Mouse (Mus musculus): ENCODE results near the gene Igfbp3.
"Not testable (repeated sequence)": the region's sequence is repeated elsewhere in the genome, so short reads cannot be mapped to it uniquely, and the experiment has no call there.

Gene Igfbp3

GRCm38 (mm10) chr11:7213501-7214341 is at the start of gene Igfbp3:
Gene Igfbp3 (minus strand): TSS chr11:7213923.
- peak; percentile 88 for DNase-seq

GRCm38 (mm10) chr11:7250870-7251269 is 37.1 kb upstream of the Igfbp3 start:
- DNase-seq: no peak

GRCm38 (mm10) chr11:7250415-7250814 is 36.7 kb upstream of the Igfbp3 start:
- DNase-seq: no peak

- DNase-seq: no peak
These were observed 31.1 kb upstream of the Igfbp3 start for GRCm38 (mm10) chr11:7244782-7245181.

GRCm38 (mm10) chr11:7239041-7239740 is 25.5 kb upstream of the Igfbp3 start:
- DNase-seq: no peak

GRCm38 (mm10) chr11:7238546-7238945 is 24.8 kb upstream of the Igfbp3 start:
- DNase-seq: no peak

GRCm38 (mm10) chr11:7237712-7238111 is 24.0 kb upstream of the Igfbp3 start:
- no peak for DNase-seq

GRCm38 (mm10) chr11:7236751-7237150 is 23.0 kb upstream of the Igfbp3 start:
- no peak for DNase-seq

GRCm38 (mm10) chr11:7234981-7235609 is 21.4 kb upstream of the Igfbp3 start:
- DNase-seq: no peak

GRCm38 (mm10) chr11:7234436-7234835 is 20.7 kb upstream of the Igfbp3 start:
- DNase-seq: no peak

- no peak for DNase-seq
These were observed 19.6 kb upstream of the Igfbp3 start for GRCm38 (mm10) chr11:7233333-7233732.

GRCm38 (mm10) chr11:7231958-7232357 is 18.2 kb upstream of the Igfbp3 start:
- DNase-seq: no peak

- no peak for DNase-seq
These were observed 16.3 kb upstream of the Igfbp3 start for GRCm38 (mm10) chr11:7230000-7230399.

GRCm38 (mm10) chr11:7228107-7228506 is 14.4 kb upstream of the Igfbp3 start:
- DNase-seq: no peak

- no peak for DNase-seq
These were observed 13.3 kb upstream of the Igfbp3 start for GRCm38 (mm10) chr11:7226810-7227550.

- peak; percentile 33 for DNase-seq
These were observed 12.5 kb upstream of the Igfbp3 start for GRCm38 (mm10) chr11:7226200-7226599.

- not testable (repeated sequence) for DNase-seq
These were observed 8.1 kb upstream of the Igfbp3 start for GRCm38 (mm10) chr11:7221826-7222225.

GRCm38 (mm10) chr11:7215703-7216102 is 2.0 kb upstream of the Igfbp3 start:
- peak; percentile 61 for DNase-seq

- peak; percentile 61 for DNase-seq
These were observed 1.0 kb upstream of the Igfbp3 start for GRCm38 (mm10) chr11:7214761-7215160.

GRCm38 (mm10) chr11:7214342-7214660 is 578 bp upstream of the Igfbp3 start:
- no peak for DNase-seq

GRCm38 (mm10) chr11:7213161-7213500 is 592 bp downstream of the Igfbp3 start:
- DNase-seq: no peak

- no peak for DNase-seq
These were observed 1.5 kb downstream of the Igfbp3 start for GRCm38 (mm10) chr11:7212126-7212798.

- no peak for DNase-seq
These were observed 2.5 kb downstream of the Igfbp3 start for GRCm38 (mm10) chr11:7211211-7211610.

Measured in right cerebral cortex, postnatal 25 days (tissue).